Mouse (Mus musculus) kidney, embryonic 15.5 days (tissue): ENCODE measurements around the gene Selplg. TPM values are rescaled to one million over a fixed set of nuclear protein-coding genes. Genes with fewer than 3 reads are reported as not detected.
"Not testable (repeated sequence)": the region's sequence is repeated elsewhere in the genome, so short reads cannot be mapped to it uniquely, and the experiment has no call there.

Experiments
- ATAC-seq: fragments of 200-750 bp; cut with Nextera tagmentation; replicated peaks from 2 replicates; pipeline ENCODE4 v1.8.0; 2017; ENCODE audit warnings: moderate TSS enrichment; ENCODE audit not compliant: low FRiP score
- H3K27ac ChIP-seq: fragments of 300-500 bp; sonication (generic); 2 replicates; pipeline ENCODE4 v1.5.1; 2015; ENCODE audit warnings: mild to moderate bottlenecking, inconsistent platforms
- H3K27me3 ChIP-seq: fragments of 300-500 bp; sonication (generic); 2 replicates; pipeline ENCODE4 v1.6.1; 2015; ENCODE audit warnings: inconsistent platforms
- H3K36me3 ChIP-seq: fragments of 300-500 bp; sonication (generic); 2 replicates; pipeline ENCODE4 v1.6.1; 2015; ENCODE audit warnings: inconsistent platforms
- H3K4me1 ChIP-seq: fragments of 300-500 bp; sonication (generic); 2 replicates; pipeline ENCODE4 v1.6.1; 2015; ENCODE audit warnings: inconsistent platforms
- H3K4me2 ChIP-seq: fragments of 300-500 bp; sonication (generic); 2 replicates; pipeline ENCODE4 v1.6.1; 2015; ENCODE audit warnings: moderate library complexity, mild to moderate bottlenecking, inconsistent platforms
- H3K4me3 ChIP-seq: fragments of 300-500 bp; sonication (generic); replicated peaks from 2 replicates; pipeline ENCODE4 v1.5.1; 2015; ENCODE audit warnings: mild to moderate bottlenecking, inconsistent platforms
- H3K9ac ChIP-seq: fragments of 300-500 bp; sonication (generic); 2 replicates; pipeline ENCODE4 v1.6.1; 2015; ENCODE audit warnings: mild to moderate bottlenecking, inconsistent platforms
- H3K9me3 ChIP-seq: fragments of 300-500 bp; sonication (generic); replicated peaks from 2 replicates; pipeline ENCODE4 v1.6.1; 2016; ENCODE audit warnings: inconsistent platforms
- WGBS: fragments of 180-500 bp; shearing (Covaris S2); methylation state at CpG from one replicate; pipeline ENCODE4 v1.1.7; 2015; ENCODE audit warnings: mixed read lengths; 5-methylcytosine and 5-hydroxymethylcytosine counted together
- polyA plus RNA-seq: library from polyadenylated mRNA; unstranded; fragments of >200 nt; fragmentation: Nextera tagmentation; extraction: Ambion mirVana; gene quantifications from 2 replicates; pipeline ENCODE4 v1.2.1, GENCODE M21; 2015

Selplg gene
- polyA plus RNA-seq, 1 experiment from 2014 or later, result 2.2 TPM

DNA sequence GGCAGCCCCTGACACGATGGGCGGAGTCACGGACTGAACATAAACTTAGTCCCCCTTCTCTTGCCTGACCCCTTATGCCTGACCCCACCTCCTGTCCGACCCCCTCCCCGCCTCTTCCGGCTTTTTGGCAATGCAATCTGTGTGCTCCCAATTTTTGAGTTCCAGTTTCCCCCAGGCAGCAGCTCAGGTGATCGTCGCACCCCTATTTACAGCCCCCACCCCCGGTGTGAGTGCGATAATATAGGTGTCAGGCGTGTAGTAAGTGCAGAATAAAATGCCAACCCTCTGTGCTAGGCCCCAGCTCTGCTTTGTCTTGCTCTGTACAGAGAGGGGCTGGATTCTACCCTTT is 17.4 kb downstream of the Selplg start:
- Histone ChIP-seq H3K36me3 (no peaks in the 10 kb centered on the region), H3K4me1 (peaks cover 22% of the 10 kb centered on the region), H3K9me3 (peaks cover 3% of the 10 kb centered on the region; the same call in 1 of the 2 replicates), H3K4me2 (no peak overlapping the region), H3K4me3 (no peak overlapping the region), H3K9ac (no peak overlapping the region), H3K27me3 (peaks cover 15% of the 10 kb centered on the region), H3K27ac (no peak overlapping the region)
- 57% methylated on average over 11 of the region's 11 CpGs for WGBS
- no peak for ATAC-seq

DNA sequence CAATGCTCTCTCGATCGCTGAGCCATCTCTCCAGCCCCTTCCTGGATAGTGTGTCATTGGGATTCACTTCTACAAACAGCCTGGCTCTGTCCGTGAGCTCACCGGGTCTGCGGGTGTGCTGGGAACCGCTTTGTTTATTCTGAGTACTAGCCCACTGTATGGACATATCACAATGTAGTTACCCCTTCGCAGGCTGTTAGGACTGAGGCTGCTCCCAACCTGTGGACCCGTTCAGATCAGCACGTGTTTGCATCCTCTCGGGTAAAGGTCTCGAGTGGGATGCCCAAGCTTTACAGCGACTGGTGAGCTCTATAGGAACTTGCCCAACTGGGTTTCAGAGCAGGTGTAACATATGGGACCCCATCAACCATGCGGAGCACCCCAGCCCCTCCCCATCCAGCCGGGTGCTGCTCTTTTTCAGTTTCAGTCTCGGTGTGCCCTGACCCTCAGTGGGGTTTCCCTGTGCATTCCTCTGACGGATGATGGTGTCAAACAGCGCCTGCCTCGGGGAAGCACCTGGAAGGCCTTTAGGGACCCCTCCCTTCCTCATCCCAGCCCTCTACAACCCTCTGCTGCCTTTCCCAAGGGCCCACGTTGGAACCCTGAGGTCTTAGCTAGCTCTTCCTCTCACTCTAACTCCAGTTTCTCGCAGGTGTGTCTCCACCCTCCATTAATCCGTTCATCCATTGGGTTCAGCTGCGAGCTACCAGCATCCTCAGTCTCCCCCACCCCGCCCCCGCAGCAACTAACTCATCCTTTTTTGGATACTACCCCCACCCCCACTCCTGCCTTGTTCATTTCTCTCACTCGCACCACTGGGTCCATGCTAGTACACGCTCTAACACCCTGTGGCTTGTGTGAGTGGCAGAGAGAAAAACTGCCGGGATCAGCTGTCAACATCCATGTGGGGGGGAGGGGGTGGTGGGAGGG is 18.1 kb downstream of the Selplg start:
- WGBS, result 31% methylated on average over 27 of the region's 27 CpGs
- peaks cover 15% of the 10 kb centered on the region; the same call in 1 of the 2 replicates for H3K27me3 ChIP-seq
- H3K4me2 ChIP-seq, result no peak overlapping the region
- peaks cover 22% of the 10 kb centered on the region for H3K4me1 ChIP-seq
- peaks cover 3% of the 10 kb centered on the region; the same call in 1 of the 2 replicates for H3K9me3 ChIP-seq
- H3K27ac ChIP-seq, result no peak overlapping the region
- no peak for ATAC-seq
- no peaks in the 10 kb centered on the region for H3K36me3 ChIP-seq
- H3K9ac ChIP-seq, result no peak overlapping the region
- H3K4me3 ChIP-seq, result no peak overlapping the region

DNA sequence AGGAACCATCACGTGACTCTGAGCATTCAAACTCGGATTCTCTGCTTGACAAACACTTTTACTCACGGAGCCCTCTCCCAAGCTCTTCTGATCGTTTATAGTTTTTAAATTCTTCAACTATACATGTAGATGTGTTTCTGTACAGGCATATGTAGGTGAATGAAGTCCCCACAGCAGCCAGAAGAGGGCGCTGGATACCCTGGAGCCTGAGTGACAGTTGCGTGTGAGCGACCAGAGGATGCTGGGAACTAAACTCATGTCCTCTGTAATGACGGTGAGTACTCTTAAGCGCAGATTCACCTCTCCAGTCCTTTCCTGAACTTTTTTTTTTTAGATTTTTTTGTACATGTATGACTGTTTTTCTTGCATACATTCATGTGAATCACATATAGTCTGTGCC is 18.8 kb downstream of the Selplg start:
- Histone ChIP-seq H3K36me3 (no peaks in the 10 kb centered on the region), H3K27ac (no peak overlapping the region), H3K27me3 (peaks cover 15% of the 10 kb centered on the region; the same call in 1 of the 2 replicates), H3K4me1 (peaks cover 22% of the 10 kb centered on the region), H3K9ac (no peak overlapping the region), H3K4me3 (no peak overlapping the region), H3K9me3 (peaks cover 3% of the 10 kb centered on the region; the same call in 1 of the 2 replicates), H3K4me2 (no peak overlapping the region)
- ATAC-seq, result no peak
- 28% methylated on average over 9 of the region's 9 CpGs for WGBS

GRCm38 (mm10) chr5:113812638-113813037 is 19.8 kb downstream of the Selplg start:
- no peak overlapping the region for H3K4me3 ChIP-seq
- peaks cover 15% of the 10 kb centered on the region; the same call in 1 of the 2 replicates for H3K27me3 ChIP-seq
- H3K4me2 ChIP-seq, result no peak overlapping the region

GRCm38 (mm10) chr5:113811824-113812420 is 20.5 kb downstream of the Selplg start:
- H3K9ac ChIP-seq, ATAC-seq, H3K36me3 ChIP-seq, H3K9me3 ChIP-seq, H3K27ac ChIP-seq, H3K4me2 ChIP-seq, H3K4me3 ChIP-seq: not testable (repeated sequence)
- 21% methylated on average over 11 of the region's 12 CpGs for whole genome bisulfite sequencing
- peaks cover 15% of the 10 kb centered on the region; the same call in 1 of the 2 replicates for H3K27me3 ChIP-seq
- peaks cover 32% of the 10 kb centered on the region for H3K4me1 ChIP-seq

More at GRCm38 (mm10) chr5:113812638-113813037, 19.8 kb downstream of the Selplg start:
- no peaks in the 10 kb centered on the region for H3K36me3 ChIP-seq
- WGBS, result 83% methylated on average over 2 of the region's 2 CpGs
- peaks cover 31% of the 10 kb centered on the region for H3K4me1 ChIP-seq
- H3K9ac ChIP-seq, result no peak overlapping the region
- ATAC-seq, result no peak
- H3K27ac ChIP-seq, result no peak overlapping the region
- peaks cover 3% of the 10 kb centered on the region; the same call in 1 of the 2 replicates for H3K9me3 ChIP-seq

DNA sequence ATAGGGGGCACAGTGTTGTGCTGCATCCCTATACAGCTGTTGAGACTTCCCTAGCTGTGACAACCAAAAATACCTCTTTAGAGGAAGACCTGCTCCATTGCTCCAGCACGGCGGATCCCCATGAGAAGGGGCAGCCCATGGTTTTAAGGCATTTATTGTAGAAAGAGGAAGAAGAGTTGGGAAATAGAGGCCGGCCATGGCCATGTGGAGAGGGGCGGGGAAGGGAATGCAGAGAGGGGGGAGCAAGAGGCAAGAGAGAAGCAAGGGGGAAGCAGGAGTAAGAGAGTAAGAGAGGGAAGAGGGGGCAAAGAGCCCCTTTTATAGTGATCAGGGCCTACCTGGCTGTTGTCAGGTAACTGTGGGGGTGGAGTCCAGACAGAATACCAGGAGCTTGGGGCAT is 22.3 kb downstream of the Selplg start:
- Histone ChIP-seq H3K4me3 (no peak overlapping the region), H3K4me1 (peaks cover 25% of the 10 kb centered on the region), H3K27ac (no peak overlapping the region), H3K9ac (no peak overlapping the region), H3K36me3 (no peaks in the 10 kb centered on the region), H3K4me2 (no peak overlapping the region), H3K9me3 (peaks cover 3% of the 10 kb centered on the region; the same call in 1 of the 2 replicates), H3K27me3 (peaks cover 8% of the 10 kb centered on the region; the same call in 1 of the 2 replicates)
- 84% methylated on average over 4 of the region's 4 CpGs for WGBS
- ATAC-seq, result no peak

DNA sequence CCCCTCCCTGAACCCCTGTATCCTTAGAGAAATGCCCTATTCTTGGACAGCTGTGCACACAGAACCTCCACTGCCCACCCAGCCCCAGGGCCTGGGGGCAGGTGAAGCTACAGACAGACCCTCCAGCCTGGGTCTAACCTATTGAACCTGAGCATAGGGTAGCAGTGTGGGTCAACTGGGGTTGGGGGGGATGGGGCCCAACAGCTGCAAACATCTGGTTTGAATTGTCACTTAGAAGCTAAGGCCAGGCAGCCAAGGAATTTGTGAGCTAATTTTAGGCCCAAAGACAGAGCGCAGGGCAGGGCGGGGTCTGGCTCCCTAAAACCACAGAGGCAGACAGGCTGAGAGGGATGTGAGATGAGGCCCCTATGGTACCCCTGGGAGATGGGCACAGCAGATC is 24.3 kb downstream of the Selplg start:
- Histone ChIP-seq H3K36me3 (no peaks in the 10 kb centered on the region), H3K27ac (no peak overlapping the region), H3K4me1 (peaks cover 13% of the 10 kb centered on the region), H3K9me3 (peaks cover 3% of the 10 kb centered on the region; the same call in 1 of the 2 replicates), H3K9ac (no peak overlapping the region), H3K4me2 (no peak overlapping the region), H3K4me3 (no peak overlapping the region), H3K27me3 (no peaks in the 10 kb centered on the region)
- WGBS, result 75% methylated on average over 2 of the region's 2 CpGs
- ATAC-seq, result no peak

GRCm38 (mm10) chr5:113807712-113808111 is 24.7 kb downstream of the Selplg start:
- WGBS, result 53% methylated on average over 9 of the region's 9 CpGs
- H3K27me3 ChIP-seq, result no peaks in the 10 kb centered on the region
- no peak for ATAC-seq
- peaks cover 3% of the 10 kb centered on the region; the same call in 1 of the 2 replicates for H3K9me3 ChIP-seq
- no peak overlapping the region for H3K9ac ChIP-seq
- H3K4me3 ChIP-seq, result no peak overlapping the region
- H3K36me3 ChIP-seq, result no peaks in the 10 kb centered on the region
- H3K4me2 ChIP-seq, result no peak overlapping the region
- H3K4me1 ChIP-seq, result peaks cover 13% of the 10 kb centered on the region
- H3K27ac ChIP-seq, result no peak overlapping the region

DNA sequence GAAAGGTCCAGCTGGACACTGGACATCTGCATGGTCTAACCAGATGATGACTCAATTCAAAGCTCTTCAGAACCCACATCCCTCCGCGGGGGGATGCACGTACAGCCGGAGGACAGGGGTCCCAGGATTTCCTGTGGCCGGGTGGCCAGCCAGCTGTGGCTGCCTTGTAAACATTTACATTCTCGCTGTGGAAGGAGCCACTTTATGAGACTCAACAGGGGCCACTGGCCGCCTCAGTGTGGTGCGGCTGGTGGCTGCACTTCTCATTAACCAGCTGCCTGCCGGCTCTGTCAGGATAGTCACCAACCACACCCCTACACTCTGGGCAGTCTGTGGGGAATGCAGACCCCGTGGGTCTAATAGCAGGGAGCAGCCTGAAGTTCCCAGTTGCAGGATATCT is 26.0 kb downstream of the Selplg start:
- no peak for ATAC-seq
- peaks cover 1% of the 10 kb centered on the region; the same call in 1 of the 2 replicates for H3K9me3 ChIP-seq
- H3K9ac ChIP-seq, result no peak overlapping the region
- H3K27ac ChIP-seq, result no peak overlapping the region
- no peak overlapping the region for H3K4me2 ChIP-seq
- WGBS, result 28% methylated on average over 10 of the region's 10 CpGs
- no peaks in the 10 kb centered on the region for H3K27me3 ChIP-seq
- peaks cover 13% of the 10 kb centered on the region for H3K4me1 ChIP-seq
- H3K4me3 ChIP-seq, result no peak overlapping the region
- no peaks in the 10 kb centered on the region for H3K36me3 ChIP-seq

DNA sequence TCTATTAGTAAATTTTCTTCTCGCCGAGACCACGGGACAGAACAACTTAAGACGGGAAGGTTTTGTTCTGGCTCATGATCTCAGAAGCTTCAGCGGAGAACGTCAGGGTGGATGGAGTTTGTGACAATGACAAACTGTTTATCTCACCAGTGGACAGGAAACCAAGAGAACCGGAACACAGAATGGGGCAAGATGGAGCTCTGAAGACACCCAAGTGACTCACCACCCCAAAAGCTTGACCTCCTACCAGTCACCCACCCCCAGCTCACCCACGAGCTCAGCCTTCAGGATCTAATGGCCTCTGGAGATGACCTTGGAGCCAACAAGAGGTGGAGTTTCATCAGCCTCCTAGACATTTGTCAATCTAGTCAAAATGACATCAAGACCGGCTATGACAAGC is 27.1 kb downstream of the Selplg start:
- ATAC-seq, result no peak
- Histone ChIP-seq H3K27me3 (no peaks in the 10 kb centered on the region), H3K4me2 (no peak overlapping the region), H3K4me1 (peaks cover 19% of the 10 kb centered on the region), H3K9ac (no peak overlapping the region), H3K36me3 (no peaks in the 10 kb centered on the region), H3K9me3 (no peaks in the 10 kb centered on the region), H3K27ac (no peak overlapping the region), H3K4me3 (no peak overlapping the region)
- 89% methylated on average over 9 of the region's 9 CpGs for WGBS

DNA sequence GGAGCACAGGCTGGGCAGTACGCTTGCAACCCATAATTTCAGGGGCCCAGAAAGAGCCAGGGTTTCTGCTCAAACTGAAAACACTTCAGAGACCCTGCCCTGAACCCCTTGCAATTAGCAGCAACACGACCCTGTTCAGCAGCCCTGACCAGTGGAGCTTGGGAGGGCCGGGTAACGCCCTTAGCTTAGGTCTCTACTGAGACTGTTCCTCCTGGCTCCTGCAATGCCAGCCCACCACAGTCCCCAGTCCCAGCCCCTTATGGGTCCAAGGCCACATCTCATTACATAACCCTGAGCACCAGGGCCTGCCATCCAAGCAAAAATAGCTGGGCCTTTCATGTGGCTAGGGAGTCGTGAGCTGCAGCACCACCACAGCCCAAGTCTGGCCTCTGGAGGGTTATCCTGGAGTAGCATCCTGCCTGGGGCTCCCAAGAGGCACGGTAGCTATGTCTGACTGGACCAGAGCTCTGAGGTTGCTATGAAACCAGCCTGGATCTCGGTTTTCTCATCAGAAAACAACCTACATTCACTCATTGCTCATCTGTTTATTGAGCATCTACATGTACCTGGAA is 28.0 kb downstream of the Selplg start:
- no peaks in the 10 kb centered on the region for H3K36me3 ChIP-seq
- 42% methylated on average over 7 of the region's 7 CpGs for WGBS
- no peak overlapping the region for H3K4me3 ChIP-seq
- no peak overlapping the region for H3K4me2 ChIP-seq
- H3K4me1 ChIP-seq, result peaks cover 27% of the 10 kb centered on the region
- ATAC-seq, result no peak
- H3K27me3 ChIP-seq, result no peaks in the 10 kb centered on the region
- H3K9ac ChIP-seq, result no peak overlapping the region
- H3K9me3 ChIP-seq, result no peaks in the 10 kb centered on the region
- no peak overlapping the region for H3K27ac ChIP-seq

GRCm38 (mm10) chr5:113800280-113800679 is 32.2 kb downstream of the Selplg start, which contains the start of gene Tmem119:
Gene Tmem119 (minus strand): TSS chr5:113800516.
- Histone ChIP-seq H3K9ac (peak within 1 kb of the TSS; percentile 33; the same call in 1 of the 2 replicates), H3K4me2 (peak within 1 kb of the TSS; percentile 55), H3K36me3 (no peaks in the 10 kb centered on the region), H3K9me3 (no peaks in the 10 kb centered on the region), H3K4me1 (peaks cover 52% of the 10 kb centered on the region), H3K4me3 (peak within 1 kb of the TSS; percentile 48), H3K27ac (peak within 1 kb of the TSS; percentile 82), H3K27me3 (peaks cover 4% of the 10 kb centered on the region; the same call in 1 of the 2 replicates)
- WGBS, result under 1% methylated on average over 11 of the region's 11 CpGs
- ATAC-seq, result peak; percentile 82
